Mouse (Mus musculus): ENCODE data around the gene Nptn.

GRCm38 (mm10) chr9:58683372-58683771 is 101.3 kb downstream of the Nptn start:
- TF ChIP-seq CTCF (conservative IDR thresholded peaks at IDR 0.05; ENCODE audit: low read length) (no peak), NANOG (IDR thresholded peaks at IDR 0.05; ENCODE audit: borderline replicate concordance, low read length) (0 out of 2 replicates have a peak, but pooled peaks have one; percentile 10), POU5F1 (IDR thresholded peaks at IDR 0.05; ENCODE audit: borderline replicate concordance, low read length) (no peak)
